Mouse (Mus musculus) lung, postnatal 0 days (tissue): ENCODE measurements around the gene Tgfbr3l. TPM values are rescaled to one million over a fixed set of nuclear protein-coding genes. Genes with fewer than 3 reads are reported as not detected.

Experiments used
- ATAC-seq: fragments of 200-750 bp; cut with Nextera tagmentation; 2 replicates; pipeline ENCODE4 v1.8.0; 2017; ENCODE audit warnings: moderate library complexity
- DNase-seq: peaks from one replicate; pipeline ENCODE4 v3.0.0-alpha.2; 2016; ENCODE audit warnings: low spot score
- H3K27ac ChIP-seq: fragments of 300-500 bp; sonication (generic); 2 replicates; pipeline ENCODE4 v1.5.1; 2014; ENCODE audit warnings: antibody characterized with exemption, mild to moderate bottlenecking, low read length, mixed read lengths
- H3K27me3 ChIP-seq: fragments of 300-500 bp; sonication (generic); replicated peaks from 2 replicates; pipeline ENCODE4 v1.6.1; 2014; ENCODE audit warnings: low read length, mixed read lengths; ENCODE audit not compliant: insufficient read depth
- H3K36me3 ChIP-seq: fragments of 300-500 bp; sonication (generic); 2 replicates; pipeline ENCODE4 v1.6.1; 2014; ENCODE audit warnings: low read length, mixed read lengths; ENCODE audit not compliant: insufficient read depth
- H3K4me1 ChIP-seq: fragments of 300-500 bp; sonication (generic); 2 replicates; pipeline ENCODE4 v1.6.1; 2014; ENCODE audit warnings: antibody characterized with exemption, low read depth, low read length, mixed read lengths; ENCODE audit not compliant: insufficient read depth
- H3K4me2 ChIP-seq: fragments of 300-500 bp; sonication (generic); replicated peaks from 2 replicates; pipeline ENCODE4 v1.6.1; 2014; ENCODE audit warnings: low read depth, mild to moderate bottlenecking, low read length, moderate library complexity, mixed read lengths
- H3K4me3 ChIP-seq: fragments of 300-500 bp; sonication (generic); 2 replicates; pipeline ENCODE4 v1.5.1; 2014; ENCODE audit warnings: low read depth, low read length
- H3K9ac ChIP-seq: fragments of 300-500 bp; sonication (generic); replicated peaks from 2 replicates; pipeline ENCODE4 v1.6.1; 2014; ENCODE audit warnings: low read depth, mild to moderate bottlenecking
- H3K9me3 ChIP-seq: fragments of 300-500 bp; sonication (generic); 2 replicates; pipeline ENCODE4 v1.6.1; 2016; ENCODE audit warnings: low read length, mixed read lengths
- CTCF ChIP-seq: IDR thresholded peaks from 2 replicates; pipeline ENCODE4 v1.5.1; 2016; ENCODE audit warnings: antibody characterized with exemption, mild to moderate bottlenecking
- EP300 ChIP-seq: IDR thresholded peaks from 2 replicates; pipeline ENCODE4 v1.6.1; 2016; ENCODE audit warnings: antibody characterized with exemption, mild to moderate bottlenecking, control low read depth
- WGBS: fragments of 180-500 bp; shearing (Covaris S2); extraction: QIAGEN DNeasy Blood & Tissue Kit; methylation state at CpG from one replicate; pipeline ENCODE4 v1.1.7; 2014; 5-methylcytosine and 5-hydroxymethylcytosine counted together
- polyA plus RNA-seq: library from polyadenylated mRNA; unstranded; fragments of >200 nt; fragmentation: Nextera tagmentation; extraction: Ambion mirVana; gene quantifications from 2 replicates; pipeline ENCODE4 v1.2.1, GENCODE M21; 2015

Tgfbr3l gene
- polyA plus RNA-seq, 1 experiment from 2014 or later: 4.3 TPM

DNA sequence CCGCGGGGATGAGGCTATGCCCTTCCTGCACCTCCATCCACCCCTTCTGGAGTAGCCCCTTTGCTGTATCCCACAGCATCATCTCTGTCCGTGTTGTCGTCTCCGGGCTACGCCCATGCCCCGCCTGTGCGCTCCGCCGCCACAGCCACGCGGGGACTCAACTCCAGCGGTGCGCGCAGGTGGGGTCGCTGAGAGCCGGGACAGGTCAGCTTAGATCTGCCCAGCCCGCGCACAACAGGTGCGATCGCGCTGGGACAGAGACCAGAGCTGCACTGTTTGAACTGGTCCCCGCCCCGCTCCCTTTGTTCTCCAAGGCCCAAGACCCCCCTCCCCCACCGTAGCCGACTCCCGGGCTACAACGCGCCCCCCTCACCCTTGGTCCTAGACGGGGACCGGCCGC, 10.7 kb downstream of the Tgfbr3l start:
- Histone ChIP-seq H3K4me1 (no peaks in the 10 kb centered on the region), H3K36me3 (peaks cover 18% of the 10 kb centered on the region; the same call in 1 of the 2 replicates), H3K9me3 (no peaks in the 10 kb centered on the region), H3K27me3 (no peaks in the 10 kb centered on the region), H3K27ac (no peak overlapping the region), H3K4me3 (peak overlapping the region; percentile 55), H3K9ac (0 out of 2 replicates have a peak overlapping the region, but pooled peaks have one; percentile 19), H3K4me2 (peak overlapping the region; percentile 99)
- 0% methylated on average over 27 of the region's 32 CpGs for WGBS
- TF ChIP-seq CTCF (no peak), EP300 (no peak)
- DNase-seq: no peak
- ATAC-seq: peak; percentile 56

DNA sequence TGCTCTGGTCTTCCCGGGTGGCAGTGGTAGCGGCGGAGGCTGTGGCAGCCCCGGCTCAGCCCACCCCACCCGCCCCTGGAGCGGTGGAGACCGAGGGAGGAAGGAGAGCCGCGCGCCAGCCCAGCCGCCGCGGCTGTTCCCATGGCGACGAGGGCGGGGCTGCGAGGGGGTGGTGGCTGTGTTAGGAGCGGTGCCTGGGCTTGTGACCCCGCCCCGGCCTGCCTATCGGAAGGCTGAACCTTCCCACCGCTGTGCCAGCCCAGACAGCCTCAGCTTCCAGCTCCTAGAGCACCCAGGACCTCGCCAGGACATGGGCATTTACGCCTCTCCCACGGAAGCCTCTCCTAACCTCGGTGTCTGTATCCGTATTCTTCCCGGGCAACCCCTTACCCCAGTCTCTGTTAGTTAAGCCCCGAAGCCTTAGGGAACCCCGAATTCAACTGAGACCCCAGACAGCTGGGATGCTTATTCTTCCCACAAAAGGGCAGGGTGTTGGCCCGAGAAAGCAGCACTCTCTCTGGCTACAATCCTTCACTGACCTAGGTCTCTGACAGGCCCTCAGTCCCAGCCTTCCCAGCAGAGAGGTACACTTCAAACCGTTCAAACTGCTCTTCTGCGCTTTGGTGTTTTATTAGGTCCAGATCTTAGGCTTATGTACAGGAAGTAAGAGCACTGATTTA, 11.3 kb downstream of the Tgfbr3l start, which contains the start of gene Ctxn1:
Ctxn1 (minus strand) TSS at position 150 of the 680 bp plus-strand sequence.
- Histone ChIP-seq H3K9me3 (no peaks in the 10 kb centered on the region), H3K4me3 (peak within 1 kb of the TSS; percentile 55), H3K36me3 (peaks cover 18% of the 10 kb centered on the region; the same call in 1 of the 2 replicates), H3K27ac (0 out of 2 replicates have a peak within 1 kb of the TSS, but pooled peaks have one; percentile 15), H3K9ac (0 out of 2 replicates have a peak within 1 kb of the TSS, but pooled peaks have one; percentile 19), H3K4me2 (peak within 1 kb of the TSS; percentile 99), H3K4me1 (no peaks in the 10 kb centered on the region), H3K27me3 (no peaks in the 10 kb centered on the region)
- TF ChIP-seq CTCF (no peak), EP300 (no peak)
- 13% methylated on average over 15 of the region's 33 CpGs for WGBS
- peak; percentile 95 for ATAC-seq
- DNase-seq: peak; percentile 94

DNA sequence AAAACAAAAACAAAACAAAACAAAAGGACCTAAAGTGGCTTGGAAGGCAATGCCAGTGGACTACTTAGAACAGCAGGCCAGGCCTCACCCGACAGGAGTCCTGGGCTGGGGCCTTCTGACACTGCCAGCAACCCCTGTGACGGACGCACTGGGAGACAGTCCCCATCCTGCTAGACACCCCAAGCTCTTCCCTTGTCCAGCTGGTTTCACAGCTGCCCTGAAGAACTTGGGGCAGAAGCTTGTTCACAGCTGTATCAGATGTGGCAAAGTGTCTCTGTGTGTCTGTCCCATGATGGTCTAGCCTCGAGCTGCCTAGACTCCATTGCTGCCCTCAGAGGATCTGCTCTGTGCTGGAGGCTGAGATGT, 11.8 kb downstream of the Tgfbr3l start:
- Histone ChIP-seq H3K4me1 (no peaks in the 10 kb centered on the region), H3K27me3 (no peaks in the 10 kb centered on the region), H3K9ac (no peak overlapping the region), H3K4me2 (no peak overlapping the region), H3K4me3 (0 out of 2 replicates have a peak overlapping the region, but pooled peaks have one; percentile 55), H3K36me3 (peaks cover 16% of the 10 kb centered on the region; the same call in 1 of the 2 replicates), H3K9me3 (no peaks in the 10 kb centered on the region), H3K27ac (0 out of 2 replicates have a peak overlapping the region, but pooled peaks have one; percentile 15)
- DNase-seq: no peak
- WGBS: 86% methylated on average over 4 of the region's 4 CpGs
- no peak for ATAC-seq
- TF ChIP-seq CTCF: no peak
- TF ChIP-seq EP300: no peak

DNA sequence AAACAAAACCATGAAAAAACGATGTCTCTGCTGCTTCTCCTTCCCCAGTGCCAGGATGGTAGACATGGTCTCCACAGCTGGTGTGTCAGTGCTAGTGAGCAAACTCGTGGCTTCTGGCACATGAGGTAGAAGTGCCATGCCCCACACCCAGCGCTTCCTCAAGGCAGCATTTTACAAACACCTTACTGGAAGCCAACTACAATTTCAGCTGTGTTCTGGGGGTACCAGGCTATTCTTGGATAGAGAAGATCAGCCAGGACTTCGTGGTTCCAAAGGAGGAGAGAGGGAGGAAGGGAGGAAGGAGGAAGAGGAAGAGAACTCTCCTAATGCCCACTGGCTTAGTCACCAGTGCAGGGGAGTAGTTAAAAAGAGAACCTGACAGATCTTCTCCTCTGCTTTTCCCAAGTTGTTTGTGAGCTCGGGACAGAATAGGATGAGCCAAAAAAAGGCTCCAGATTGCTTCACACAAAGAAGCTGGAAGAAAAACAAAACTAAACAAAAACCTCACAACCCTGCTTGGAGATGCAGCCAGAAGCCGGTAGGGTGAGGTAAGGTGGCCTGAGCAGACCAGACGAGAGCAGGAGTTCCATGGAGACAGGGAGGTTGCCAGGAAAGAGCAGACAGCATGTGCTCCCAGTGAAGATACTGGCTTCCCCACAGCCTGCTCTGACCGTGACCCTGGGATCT, 15.2 kb downstream of the Tgfbr3l start:
- ATAC-seq: no peak
- 81% methylated on average over 8 of the region's 8 CpGs for WGBS

DNA sequence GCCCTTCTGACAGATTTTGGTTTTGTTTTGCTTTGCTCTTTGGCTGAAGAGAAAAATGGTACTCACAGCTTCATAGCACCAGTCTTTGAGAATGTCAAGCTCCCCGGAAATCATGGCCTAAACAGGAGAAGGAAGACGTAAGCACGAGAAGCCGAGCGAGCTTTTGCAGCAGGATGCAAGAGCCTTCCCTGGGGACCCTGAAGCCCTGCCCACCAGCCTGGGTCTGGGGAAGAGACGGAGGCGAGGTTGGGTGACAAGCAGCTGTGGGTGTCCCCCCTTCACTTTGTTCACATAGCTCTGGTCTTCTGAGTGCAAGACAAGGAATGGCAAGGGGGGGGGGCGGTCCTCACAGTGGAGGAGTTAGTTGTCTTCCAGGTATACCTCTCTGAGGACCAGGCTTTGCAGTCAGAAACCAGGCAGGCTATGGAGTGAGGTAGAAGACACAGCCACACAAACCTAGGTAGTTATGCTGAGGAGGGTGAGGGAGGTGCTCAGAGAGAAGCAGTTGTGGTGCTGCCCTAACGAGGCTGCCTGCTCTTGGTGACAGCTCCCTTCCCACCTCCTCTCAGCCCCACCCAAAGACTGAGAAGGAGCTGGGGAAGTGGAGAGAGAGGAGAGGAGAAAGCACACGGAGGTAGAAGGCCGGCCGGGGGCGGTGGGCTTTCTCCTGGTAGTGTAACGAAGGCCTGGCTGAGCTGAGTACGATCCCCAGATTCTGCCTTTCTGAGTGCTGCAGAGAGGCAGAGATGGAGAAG, 17.3 kb downstream of the Tgfbr3l start:
- H3K36me3 ChIP-seq: peaks cover 42% of the 10 kb centered on the region
- H3K9ac ChIP-seq: no peak overlapping the region
- TF ChIP-seq CTCF (no peak), EP300 (no peak)
- no peak overlapping the region for H3K4me3 ChIP-seq
- DNase-seq (no peak), ATAC-seq (no peak; the same call in 1 of the 2 replicates)
- WGBS: 90% methylated on average over 15 of the region's 15 CpGs
- H3K27me3 ChIP-seq: no peaks in the 10 kb centered on the region
- no peak overlapping the region for H3K27ac ChIP-seq
- no peaks in the 10 kb centered on the region for H3K4me1 ChIP-seq
- no peaks in the 10 kb centered on the region for H3K9me3 ChIP-seq
- H3K4me2 ChIP-seq: no peak overlapping the region

More for the DNA sequence above, 15.2 kb downstream of the Tgfbr3l start:
- no peak overlapping the region for H3K9ac ChIP-seq
- no peaks in the 10 kb centered on the region for H3K9me3 ChIP-seq
- no peak for DNase-seq
- no peaks in the 10 kb centered on the region for H3K27me3 ChIP-seq
- H3K36me3 ChIP-seq: peaks cover 35% of the 10 kb centered on the region
- H3K4me1 ChIP-seq: no peaks in the 10 kb centered on the region
- no peak overlapping the region for H3K4me2 ChIP-seq
- H3K27ac ChIP-seq: no peak overlapping the region
- TF ChIP-seq EP300 (no peak), CTCF (no peak)
- no peak overlapping the region for H3K4me3 ChIP-seq

DNA sequence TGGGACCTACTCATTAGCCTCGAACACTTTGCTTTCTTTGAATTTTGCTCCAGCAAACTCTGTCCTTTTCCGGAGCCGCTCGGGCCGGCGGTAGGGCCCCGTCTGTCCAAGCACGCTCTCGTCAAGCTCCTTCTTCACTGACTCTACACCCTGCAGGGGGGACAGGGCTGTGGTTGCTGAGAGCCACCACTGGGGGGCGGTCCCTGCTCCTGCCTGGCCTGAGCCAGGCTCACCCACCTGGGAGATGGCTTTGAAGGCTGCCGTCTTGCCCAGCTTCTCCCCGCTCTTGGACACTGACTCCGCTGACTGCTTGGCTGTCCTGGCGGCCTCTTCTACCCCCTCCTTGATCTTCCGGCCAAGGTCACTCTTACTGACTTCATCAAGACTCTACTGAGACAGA, 19.6 kb downstream of the Tgfbr3l start:
- Histone ChIP-seq H3K4me1 (no peaks in the 10 kb centered on the region), H3K36me3 (peaks cover 37% of the 10 kb centered on the region), H3K9me3 (no peaks in the 10 kb centered on the region), H3K4me2 (no peak overlapping the region), H3K9ac (no peak overlapping the region), H3K27ac (no peak overlapping the region), H3K4me3 (no peak overlapping the region), H3K27me3 (no peaks in the 10 kb centered on the region)
- DNase-seq (no peak), ATAC-seq (0 out of 2 replicates have a peak, but pooled peaks have one; percentile 41)
- TF ChIP-seq EP300: no peak
- TF ChIP-seq CTCF: peak; percentile 56
- 79% methylated on average over 15 of the region's 15 CpGs for WGBS
